Mouse (Mus musculus) right cerebral cortex, postnatal 25 days (tissue): ENCODE data around the gene Ggt1.
"Not testable (repeated sequence)": the region's sequence is repeated elsewhere in the genome, so short reads cannot be mapped to it uniquely, and the experiment has no call there.

ENCODE experiments used
- DNase-seq: peaks from one replicate; pipeline ENCODE4 v3.0.0; 2022

The Ggt1 gene

DNA sequence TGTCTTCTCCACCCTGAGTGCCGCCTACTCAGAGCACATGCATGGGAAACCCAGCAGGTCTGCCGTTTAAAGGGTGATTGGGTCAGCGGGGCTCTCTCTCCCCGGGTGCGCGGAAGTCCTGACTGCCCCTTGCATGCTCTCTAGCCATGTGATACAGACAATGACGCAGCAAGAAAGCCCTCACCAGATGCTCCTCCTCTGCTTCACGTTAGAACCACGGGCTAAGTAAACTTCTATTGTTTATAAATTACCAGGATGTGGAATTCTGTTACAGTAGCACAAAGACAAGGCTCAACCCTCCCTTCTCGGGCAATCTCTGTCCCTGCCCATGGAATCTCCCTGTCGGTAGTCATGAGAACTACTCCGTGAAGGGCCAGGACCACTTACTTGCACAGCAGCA is 10.2 kb upstream of the Ggt1 start:
- DNase-seq = no peak

DNA sequence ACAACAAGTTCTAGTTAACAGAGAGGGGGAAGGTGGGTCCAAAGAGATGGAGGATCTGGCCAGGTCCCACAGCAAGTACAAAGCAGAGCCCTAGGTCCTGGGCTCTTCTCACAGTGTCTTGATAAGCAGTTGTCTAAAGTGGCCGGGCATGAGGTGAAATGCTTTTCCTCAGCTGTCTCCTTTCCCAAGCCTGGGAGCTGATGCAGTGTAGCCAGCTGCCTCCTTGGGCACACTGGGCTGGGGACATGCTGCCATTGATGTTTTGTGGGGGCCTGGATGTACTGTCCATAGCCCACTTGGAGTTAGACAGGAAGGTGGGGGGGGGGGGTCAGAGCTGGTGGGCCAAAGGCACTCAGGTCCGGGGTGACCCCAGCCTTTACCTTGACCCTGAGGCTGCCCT is 9.3 kb upstream of the Ggt1 start:
- no peak for DNase-seq

DNA sequence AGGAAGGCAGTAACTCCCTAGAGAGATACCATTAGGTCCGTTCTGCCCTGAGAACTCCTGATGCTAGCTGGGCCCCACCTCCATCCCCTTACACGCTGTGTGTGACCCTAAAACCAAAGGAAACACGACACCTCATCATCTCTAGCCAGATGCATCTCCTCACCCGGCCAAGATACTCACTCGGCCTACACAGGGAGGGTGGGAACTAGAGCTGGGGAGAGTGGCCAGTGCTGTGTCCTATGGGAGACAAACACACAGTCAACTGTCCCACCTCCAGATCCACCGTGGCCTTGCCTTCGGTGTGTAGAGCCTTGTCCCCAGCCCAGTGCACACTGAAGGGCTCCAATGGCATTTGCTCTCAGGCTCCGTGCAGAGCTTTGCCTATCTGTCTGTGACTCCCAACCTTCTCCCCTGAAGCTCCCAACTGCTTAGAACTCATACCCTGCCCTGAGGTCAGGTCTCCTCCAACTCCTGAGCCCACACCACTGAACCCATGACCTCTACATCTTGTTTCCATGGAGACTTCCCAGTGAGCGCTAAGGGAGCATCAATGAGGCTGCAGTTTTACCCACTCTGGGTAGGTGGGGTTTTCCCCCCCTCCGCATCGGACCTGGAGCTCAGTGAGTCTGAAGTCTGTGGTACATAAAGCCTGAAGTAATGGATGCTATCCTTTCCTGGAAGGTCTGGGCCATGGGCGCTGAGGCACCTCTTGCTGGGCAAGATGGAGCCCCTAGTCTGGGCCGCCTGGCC is 8.5 kb upstream of the Ggt1 start:
- DNase-seq = no peak

DNA sequence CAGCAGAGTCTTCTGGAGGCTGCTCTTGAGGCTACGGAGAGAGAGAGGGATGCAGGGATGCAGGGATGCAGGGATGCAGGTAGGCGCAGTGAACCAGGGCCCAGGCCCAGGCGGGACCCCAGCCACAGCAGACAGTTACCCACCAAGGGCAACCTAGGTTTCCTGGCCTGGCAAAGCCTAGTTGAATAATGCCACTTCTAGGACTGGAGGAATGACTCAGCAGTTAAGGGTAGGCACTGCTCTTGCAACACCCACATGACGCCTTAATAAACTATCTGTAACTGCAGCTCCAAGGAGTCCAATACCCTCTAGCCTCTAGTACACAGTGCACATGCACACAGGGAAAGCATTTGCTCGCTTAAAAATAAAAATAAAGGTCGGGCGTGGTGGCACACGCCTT is 7.3 kb upstream of the Ggt1 start:
- DNase-seq = no peak

DNA sequence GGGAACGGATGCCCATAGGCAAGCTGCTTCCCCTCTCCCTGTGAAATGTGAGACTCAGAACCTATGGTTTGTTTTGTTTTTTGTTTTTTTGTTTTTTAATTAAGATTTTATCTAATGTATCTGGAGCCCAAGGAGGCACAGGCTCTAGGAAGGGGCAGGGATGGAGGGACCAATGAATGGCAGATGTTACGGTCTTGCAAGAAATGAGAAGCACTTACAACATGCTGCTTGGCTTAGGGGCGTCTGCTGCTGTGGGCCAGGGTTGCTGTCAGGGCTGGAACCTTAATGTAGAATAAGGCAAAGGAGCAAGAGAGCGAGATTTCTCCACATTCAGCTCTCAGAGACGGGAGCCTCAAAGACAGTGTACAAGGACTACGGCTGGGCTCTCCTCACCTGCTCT is 5.8 kb upstream of the Ggt1 start:
- DNase-seq = no peak

DNA sequence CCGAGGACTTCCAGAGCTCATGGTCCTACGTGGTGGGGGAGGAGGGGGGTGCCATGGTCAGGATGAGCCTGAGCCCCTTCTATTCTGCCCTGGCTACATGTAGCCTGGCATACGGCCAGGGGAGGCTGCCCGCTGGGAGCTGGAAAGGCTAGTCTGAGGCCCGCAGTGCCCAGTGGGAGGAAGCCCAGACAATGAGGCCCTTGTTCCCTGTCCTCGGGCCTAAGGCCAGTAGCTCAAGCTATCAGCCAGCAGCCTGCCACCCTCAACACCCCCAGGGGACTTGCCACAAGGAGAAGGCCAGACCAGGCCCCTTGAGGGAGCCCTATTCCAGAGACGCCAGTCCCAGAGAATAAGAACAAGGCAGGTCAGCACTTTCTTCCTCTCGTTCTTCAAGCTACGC is 5.4 kb upstream of the Ggt1 start:
- peak; percentile 54 for DNase-seq

DNA sequence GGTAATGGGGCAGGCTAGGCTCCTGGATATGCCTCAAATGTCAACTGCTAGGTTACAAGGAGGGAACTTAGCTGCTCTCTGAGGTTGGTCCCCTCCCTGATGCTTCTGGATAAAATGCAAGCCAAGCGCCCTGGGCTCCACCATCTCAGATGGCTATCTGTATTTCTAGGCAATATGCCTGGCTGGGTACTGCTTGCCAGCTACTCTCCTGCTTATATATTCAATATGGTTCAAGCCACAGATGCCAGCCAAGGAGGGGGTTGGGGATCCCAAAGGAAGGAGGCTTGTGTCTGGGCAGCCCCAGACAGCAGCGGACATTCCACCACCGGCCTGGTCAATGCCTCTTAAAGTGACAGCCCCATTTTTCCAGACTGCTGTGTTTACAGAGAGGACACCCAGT is 2.9 kb upstream of the Ggt1 start:
- peak; percentile 37 for DNase-seq

DNA sequence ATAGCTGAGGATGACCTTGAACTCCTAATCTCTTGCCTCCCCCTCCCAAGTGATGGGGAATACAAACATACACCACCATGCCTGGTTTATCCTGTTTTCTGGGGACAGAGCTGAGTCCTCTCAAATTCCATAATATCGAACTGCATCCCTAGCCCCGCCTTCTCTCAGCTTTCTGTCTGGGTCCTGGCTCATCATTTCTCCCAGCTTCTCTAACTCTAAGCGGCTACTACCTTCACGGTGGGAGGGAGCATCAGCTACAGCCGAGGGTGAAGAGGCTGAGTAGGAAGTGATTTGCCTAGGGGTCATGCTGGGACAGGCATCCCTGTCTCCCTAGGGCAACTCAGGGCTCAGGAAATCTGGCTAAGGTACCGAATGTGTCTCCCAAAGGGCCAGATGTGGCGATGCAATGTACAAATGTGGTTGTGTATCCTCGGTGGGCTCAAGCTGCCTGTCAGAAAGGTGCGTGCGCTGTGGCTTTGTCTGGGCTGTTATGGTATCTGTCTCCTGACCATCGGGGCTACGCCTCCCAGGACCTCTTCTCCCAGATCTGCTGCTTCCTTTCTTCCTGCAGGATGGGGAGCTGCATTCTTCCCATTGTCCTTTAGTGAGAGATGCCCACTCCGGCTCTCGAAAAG is 2.2 kb upstream of the Ggt1 start:
- no peak for DNase-seq

DNA sequence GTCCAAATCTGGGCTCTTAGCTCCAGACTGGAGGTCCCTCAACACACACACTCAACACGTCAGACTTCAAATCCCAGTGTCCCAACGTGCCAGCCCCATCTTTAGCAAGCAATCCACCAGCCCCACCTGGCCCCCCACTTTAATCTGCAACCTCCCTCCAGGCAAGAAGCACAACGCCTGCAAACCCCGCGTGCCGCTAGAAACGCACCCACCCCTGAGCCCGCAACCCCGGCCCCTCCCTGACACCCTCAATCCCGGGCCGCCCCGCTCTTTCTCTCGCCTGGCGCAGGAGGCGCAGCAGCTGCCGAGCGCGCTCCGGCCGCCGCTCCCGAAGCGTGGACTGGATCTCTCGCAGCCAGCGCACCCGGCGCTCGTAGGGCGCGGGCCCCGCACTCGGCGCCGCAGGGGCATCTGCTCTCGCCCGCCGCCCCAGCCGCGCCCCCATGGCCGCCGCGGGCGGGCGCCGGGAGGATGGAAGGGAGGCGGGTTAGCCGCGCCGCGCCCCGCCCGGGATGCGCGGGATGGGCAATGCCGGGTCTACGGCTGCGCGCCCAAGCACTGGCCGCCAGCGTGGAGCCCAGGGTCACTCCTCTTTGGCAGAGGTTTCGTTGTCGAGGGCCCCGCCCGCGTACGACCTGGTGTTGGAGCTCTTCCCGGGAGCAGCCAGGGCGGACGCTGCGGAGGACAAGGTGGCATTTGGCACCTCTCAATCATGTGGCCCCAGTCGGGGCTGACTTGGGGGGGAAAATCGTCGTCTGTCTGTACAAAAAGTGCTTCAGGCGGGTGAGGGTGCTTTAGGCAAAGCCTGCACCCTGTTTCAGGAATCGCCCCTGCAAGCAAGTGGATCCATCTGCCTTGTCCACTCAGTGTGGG is 1.5 kb upstream of the Ggt1 start, which contains the start of gene Lrrc75b:
Lrrc75b (minus strand) TSS at position 655 of the 873 bp plus-strand sequence.
- peak; percentile 57 for DNase-seq

DNA sequence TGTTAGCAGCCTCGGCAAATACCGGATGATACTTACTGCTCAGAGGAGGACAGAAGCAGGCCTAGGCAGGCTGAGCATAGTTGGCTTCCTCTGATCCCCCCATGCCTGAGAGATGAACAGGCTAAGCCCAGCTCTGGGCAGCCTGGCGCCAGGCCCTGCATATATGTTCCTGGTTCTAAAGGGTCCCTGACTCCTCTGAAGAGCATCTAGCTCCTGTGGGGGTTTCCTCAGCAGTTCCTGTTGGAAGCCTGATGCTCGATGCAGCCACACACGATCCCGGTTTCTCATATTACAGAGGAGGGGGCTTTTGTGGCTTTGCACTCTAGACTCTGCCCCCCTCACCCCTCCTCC is 880 bp upstream of the Ggt1 start:
- no peak for DNase-seq

DNA sequence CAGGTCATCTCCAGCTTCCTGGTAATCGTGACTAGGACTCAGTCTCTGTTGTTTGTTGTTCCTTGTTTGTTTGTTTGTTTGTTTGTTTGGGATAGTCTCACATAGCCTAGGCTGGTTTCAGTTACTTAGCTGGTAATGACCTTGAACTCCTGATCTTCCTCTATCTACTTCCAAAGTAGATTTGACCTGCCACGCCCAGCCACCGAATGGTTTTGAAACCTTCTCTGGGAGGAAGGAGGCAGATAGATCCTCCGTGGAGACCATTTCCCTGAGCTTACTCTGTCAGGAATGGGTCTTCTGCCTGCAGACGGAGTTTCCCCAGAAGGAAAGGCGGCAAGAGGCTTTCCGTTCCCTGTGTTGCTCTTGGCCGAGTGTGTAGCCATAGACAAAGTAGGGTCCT is 1.2 kb downstream of the Ggt1 start:
- no peak for DNase-seq

DNA sequence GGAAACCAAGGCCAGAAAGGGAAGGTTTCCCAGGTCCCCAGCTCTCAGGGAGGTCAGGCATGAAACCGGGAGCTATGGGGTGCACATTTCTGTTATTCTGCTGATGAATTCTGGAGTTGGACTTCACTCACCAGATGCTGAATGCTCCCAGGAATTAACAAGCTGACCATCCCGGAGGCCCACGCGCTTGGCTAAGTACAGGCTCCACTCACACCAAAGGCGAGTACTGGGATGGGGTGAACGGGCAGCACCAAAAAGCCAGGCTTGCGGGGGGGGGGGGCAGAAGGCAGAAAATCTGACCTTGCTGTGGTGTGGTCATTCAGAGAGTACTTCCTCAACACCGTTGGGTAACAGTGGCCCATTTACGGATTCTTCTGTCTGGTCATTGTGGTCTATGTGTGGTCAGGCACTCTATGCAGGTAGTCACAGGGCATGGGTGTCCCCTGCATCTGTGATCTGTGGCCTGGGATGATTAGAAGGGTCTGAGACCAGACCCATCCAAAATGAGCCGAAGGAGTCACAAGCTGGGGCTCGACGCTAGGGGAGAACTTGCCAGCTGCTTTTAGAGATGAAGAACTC is 3.4 kb downstream of the Ggt1 start:
- no peak for DNase-seq

DNA sequence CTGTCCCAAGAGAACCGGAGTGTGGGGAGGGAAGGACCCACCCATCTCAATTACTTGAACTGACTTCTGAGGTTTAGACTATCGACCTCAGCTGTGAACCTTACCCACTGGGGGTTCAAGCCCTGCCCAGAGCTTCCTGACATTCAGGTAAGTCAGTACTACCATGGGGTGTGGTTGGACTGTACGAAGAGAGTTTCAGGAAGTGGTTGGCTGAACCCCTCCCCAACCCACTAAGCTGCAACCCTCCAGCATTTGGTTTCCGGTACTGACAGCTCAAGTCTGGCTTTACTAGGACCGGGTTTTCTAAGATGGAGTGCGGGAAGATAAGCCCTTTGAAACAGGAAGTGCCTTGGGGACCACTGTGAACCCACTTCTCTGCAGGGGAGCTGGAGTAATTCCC is 4.0 kb downstream of the Ggt1 start:
- DNase-seq = no peak

DNA sequence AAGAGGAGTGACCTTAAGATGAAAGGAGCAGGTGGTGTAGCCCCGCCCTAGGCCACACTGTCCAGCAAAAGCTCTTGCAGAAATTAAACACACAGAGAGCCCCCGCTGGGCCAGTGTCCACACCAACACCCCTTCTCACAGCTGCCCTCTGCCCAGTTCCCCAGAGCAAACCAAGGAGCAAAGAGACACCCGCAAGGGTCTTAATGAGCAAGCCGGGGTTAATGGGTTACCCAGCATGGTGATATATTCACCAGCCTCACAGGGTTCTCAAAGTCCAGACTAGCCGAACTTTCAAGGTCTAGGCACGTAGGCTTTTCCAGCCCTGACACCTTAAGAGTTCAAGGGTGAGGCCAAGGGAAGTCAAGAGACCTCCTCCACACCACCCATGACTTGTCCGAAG is 4.5 kb downstream of the Ggt1 start:
- DNase-seq = no peak

DNA sequence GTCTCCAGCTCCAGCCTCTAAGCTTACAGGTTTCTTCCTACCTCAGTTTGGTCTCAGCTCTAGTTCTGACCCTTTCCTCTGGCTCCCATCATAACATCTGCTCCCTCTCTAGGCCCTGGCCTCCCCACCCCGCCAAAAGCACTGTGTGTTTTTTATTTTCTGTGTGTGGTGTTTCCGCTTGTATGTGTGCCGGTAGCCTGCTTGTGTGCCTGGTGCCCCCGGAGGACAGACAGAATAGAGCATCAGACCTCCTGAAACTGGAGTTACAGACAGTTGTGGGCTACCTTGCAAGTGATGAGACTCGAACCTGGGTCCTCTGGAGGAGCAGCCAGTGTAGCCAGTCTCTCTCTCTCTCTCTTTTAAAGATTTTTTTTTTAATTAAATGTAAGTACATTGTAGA is 4.9 kb downstream of the Ggt1 start:
- no peak for DNase-seq

DNA sequence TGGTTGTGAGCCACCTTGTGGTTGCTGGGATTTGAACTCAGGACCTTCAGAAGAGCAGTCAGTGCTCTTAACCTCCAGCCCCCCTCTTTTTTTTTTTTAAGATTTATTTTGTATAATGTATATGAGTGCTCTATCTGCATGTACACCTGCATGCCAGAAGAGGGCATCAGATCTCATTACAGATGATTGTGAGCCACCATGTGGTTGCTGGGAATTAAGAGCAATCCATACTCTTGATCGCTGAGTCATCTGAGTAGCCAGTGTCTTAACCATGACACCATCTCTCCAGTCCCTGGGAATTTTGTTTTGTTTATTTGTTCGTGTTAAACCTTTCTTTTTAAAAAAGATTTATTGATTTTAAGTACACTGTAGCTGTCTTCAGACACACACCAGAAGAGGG is 5.4 kb downstream of the Ggt1 start:
- not testable (repeated sequence) for DNase-seq

DNA sequence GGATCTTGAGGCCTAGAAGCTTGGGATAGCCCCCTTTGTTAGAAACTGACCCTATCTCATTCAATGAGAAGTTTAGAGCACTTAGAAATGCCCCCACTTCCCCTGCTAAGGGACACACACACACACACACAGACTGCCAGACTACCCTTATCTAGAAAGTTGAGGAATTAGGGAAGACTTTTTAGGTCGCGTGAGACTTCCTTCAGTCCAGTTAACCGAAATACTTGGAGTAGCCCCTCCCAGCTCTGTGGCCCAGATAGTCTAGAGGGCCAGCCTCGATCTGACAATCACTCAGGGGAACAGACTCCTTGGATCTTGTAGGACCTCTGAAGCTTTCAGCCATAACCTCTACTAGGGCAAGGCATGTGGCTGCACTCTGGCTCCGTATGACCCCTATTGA is 6.6 kb downstream of the Ggt1 start:
- DNase-seq = no peak

DNA sequence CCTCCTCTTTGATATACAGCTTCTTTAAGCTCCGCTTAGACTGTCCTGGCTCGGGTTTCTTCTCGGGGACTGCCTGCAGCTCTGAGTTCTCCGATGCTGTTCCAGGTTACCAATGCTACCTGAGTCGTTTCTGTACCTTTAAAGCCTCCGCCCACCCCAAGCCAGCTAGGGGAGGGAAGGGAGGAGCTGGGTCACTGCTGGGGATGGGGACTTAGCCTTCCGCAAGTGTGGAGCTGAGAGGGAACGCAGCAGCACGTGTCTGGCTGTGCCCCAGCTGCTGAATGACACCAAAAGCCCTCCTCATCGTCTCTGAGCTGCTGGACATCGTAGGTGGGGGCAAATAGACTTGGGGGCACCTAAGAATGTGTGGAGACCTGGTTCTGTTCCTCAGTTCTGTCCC is 7.0 kb downstream of the Ggt1 start:
- DNase-seq = no peak

DNA sequence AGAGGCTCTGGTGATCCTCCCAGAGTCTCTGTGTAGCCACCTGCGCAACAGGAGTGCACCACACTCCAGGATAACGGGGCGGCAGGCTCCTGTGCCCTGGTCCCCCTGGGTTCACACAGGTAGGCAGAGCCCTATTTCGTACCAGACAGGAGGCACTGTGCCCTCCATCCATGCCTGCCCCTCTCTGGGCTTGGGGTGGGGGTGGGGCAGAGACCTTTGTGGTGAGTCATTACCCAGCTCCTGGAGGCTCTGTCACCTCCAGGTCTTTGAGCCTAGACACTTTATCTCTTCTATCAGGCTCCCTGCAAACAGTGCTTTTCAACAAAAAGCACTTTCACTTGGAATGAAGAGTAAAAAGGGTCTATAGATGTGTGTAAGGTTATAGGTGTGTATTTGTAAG is 7.4 kb downstream of the Ggt1 start:
- DNase-seq = no peak

DNA sequence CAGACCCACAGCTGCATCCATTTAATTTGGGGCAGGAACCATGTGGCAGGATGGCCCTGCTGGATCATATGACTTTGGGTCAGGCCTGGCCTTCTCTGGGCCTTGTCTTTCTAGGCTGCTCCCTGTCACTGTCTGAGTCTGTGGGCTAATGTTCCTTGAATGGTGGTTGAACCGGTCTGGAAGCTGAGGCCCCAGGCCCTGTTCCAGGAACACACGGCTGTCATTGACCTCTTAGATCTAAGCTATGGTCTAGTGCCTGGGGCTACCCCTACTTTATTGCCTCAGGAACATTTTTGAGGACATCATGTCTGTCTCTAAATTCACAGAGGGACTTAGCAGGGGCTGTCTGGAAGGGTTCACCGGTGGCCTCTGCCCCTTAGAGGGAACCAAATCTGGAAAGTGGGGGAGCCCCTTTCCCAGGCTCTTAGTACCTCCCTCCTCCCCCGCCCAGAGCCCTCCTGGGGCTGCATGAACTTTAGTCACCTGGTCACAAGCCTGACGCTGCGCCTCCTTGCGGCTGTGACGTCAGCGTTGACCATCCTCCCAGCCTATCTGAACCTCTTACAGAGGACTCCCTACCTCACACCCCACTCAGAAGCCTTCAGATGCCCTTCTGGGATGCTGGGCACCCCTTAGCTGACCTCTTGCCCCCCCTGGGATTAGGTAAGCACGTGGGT is 9.7 kb downstream of the Ggt1 start:
- DNase-seq = no peak

DNA sequence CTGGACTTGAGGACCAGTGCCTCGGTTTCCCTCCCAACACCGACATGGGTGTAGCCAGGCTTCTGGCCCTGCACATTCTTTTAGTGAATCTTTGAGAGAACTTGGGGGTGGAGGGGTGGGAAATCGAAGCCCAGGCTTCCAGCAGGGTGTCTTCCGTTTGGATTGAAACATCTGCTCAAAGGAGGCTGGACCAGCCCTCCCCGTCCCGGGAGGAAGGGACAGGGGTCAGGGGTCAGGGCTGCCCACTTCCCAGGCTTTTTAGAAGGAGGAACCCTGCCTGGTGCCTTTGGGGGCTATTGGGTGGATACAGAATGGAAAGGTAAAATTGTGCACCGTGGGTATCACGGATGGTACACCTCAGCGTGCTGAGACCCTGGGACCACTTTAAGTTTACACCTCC is 10.5 kb downstream of the Ggt1 start:
- DNase-seq = no peak

DNA sequence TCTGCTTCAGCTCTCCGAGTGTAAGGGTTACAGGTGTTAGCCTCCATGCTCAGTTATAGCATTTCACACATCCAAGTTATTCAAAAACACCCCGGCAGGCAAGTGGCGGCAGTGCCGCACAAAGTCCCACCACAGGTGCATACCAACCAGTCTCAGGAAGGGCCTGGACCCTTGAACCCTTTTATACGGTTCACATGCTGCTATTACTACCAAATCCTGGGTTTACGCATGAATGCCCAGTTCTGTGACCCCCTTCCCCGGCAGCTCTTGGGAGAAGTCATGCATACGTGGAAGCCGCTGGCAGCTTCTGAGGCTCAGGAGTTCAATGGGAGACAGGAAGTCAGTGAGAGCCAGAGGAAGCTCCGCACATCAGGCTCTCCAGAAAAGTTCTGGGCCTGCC is 11.8 kb downstream of the Ggt1 start:
- DNase-seq = no peak

DNA sequence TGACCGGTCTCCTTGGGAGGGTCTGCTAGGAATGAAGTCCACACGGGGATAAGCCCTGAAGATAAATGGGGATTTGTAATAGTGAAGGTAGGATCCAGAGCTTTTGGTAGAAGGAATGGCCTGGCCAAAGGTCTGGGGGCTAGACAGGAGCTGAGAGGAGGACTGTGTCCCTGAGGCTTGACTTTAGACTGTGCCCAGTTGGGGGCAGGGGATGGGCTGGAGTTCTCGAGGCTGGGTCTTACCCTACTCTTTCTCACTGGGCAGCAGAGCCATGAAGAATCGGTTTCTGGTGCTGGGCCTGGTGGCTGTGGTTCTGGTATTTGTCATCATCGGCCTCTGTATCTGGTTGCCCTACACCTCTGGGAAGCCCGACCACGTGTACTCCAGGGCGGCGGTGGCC is 12.6 kb downstream of the Ggt1 start:
- no peak for DNase-seq
